Mouse (Mus musculus): ENCODE results near the gene Cep83.

DNA sequence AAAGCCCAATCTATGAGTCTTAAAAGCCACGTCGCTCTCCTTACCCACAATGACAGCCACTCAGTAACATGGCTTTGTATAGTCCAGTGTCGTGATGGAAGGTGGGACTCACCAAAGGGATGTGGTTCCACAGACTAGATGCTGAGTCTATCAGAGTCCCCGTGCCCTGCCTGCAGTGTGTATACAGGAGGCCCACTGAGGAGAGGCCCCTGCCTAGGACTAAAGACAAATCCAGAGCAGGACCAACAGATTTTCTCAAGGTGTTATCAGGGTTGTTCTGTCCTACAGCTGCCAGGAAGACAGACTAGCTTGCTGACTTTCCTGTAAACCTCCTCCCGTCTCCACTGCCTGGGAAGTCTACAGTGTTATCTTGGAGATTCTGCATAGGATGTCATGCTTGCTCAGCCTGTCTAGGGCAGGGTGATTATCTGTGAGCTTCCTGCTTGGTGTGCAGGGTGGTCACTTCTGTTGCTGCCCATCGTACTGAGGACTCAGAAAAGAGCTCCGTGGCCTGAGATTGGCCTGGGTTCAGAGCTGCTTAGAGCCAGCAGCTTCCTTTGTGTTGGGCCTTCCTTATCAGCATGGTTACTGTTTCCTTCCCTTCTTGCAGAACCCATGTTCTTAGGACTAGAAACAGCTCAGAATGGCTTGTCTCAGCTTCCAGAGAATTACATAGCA is 112.4 kb downstream of the Cep83 start:
- TF ChIP-seq CTCF (IDR thresholded peaks at IDR 0.05; ENCODE audit: low read depth, low read length) (no peak), POLR2AphosphoS5 (IDR thresholded peaks at IDR 0.05; ENCODE audit: insufficient replicate concordance, low read depth, low read length) (no peak)
